Mouse (Mus musculus) inflammation-experienced regulatory T-cells, adult 6 months (primary cell): Measurements from ENCODE around the gene Defb46. TPM values are rescaled to one million over a fixed set of nuclear protein-coding genes. Genes with fewer than 3 reads are reported as not detected.

Experiments
- ATAC-seq: one replicate; pipeline ENCODE4 v1.8.0; 2017
- polyA plus RNA-seq, 3 experiments: library from polyadenylated mRNA; unstranded; fragments of 100-300 nt; shearing (Covaris generic); gene quantifications; one replicate each; pipeline ENCODE4 v1.2.1; 2017

Defb46 gene
- polyA plus RNA-seq = not detected

DNA sequence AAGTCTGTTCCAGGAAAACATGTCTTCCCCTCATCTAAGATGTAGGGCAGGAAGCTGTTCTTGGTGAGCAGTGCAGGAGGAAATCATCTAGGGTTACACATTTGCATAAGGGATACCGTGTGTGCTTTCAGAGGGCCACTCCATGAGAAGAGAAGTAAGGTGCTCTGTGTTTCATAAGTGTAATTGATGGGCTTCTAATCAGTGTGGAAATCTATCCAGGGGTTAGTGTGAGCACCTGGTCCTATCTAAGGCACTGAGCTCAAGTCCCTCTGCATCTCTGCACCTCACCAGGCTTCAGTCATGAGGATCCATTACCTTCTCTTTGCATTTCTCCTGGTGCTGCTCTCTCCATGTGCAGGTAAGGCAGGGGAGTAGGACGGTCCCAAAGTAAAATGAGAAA, at the start of gene Defb46:
Defb46 (plus strand) TSS at position 301 of the 400 bp plus-strand sequence.
- no peak for ATAC-seq

- ATAC-seq = peak; percentile 84
Measured at GRCm38 (mm10) chr8:19225161-19225560, 14.6 kb upstream of the Defb46 start, which contains the start of gene Defb6. Gene Defb6 (plus strand): TSS chr8:19225478.

DNA sequence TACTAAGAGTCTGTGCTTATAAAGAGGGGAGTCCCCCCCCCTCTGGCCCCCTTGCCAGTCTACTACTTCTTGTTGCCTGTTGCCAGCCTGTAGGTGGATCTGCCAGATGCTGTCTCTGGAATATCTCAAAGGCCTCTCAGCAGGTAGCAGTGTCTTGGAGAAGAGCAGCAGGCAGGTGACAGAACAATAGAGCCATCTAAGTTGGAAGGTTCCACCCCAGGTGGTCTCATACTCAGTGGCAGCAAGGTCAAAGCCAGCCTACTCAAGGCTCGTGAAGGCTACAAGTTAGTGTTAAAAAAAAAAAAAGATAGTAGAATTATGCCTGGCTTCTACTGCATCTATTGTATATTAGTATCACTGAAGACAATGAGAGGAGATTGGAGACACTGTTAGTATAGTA, 1.6 kb upstream of the Defb46 start:
- no peak for ATAC-seq

DNA sequence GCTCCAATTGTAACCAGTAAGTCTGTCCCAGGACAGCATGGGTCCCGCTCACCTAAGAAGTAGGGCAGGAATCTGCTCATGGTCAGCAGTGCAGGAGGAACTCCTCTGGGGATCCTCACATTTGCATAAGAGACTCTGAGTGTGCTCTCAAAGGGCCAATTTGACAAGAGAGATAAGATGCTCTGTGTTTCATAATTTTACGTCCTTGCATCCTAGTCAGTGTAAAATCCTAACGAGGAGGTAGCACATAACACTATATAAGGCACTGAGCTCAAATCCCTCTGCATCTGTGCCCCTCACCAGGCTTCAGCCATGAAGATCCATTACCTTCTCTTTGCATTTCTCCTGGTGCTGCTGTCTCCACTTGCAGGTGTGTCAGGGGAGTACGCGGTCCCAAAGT, 7.6 kb downstream of the Defb46 start, which contains the start of gene Defb5:
Defb5 (plus strand) TSS at position 301 of the 400 bp plus-strand sequence.
- ATAC-seq = no peak

DNA sequence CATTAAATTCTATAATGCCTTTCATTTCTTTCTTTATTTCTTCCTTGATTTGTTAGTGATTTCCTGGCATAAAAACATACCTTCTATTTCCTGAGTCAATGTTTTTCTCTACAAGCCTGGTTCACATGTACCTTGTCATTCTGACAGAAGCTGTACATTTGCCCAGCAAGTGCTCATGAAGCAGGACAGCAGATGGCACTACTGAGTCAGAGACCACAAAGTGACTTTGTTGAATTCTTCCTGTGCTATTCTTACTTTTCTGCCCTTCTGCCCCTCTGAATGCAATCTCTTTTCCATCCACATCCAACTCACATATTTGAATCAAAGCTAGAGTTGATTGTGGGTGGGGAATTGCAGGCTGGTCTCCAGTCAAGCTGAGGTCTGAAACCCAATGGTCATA, 18.4 kb downstream of the Defb46 start:
- ATAC-seq = no peak

GRCm38 (mm10) chr8:19259667-19260066, 20.0 kb downstream of the Defb46 start:
- no peak for ATAC-seq

Other genes with a start within 250 kb of the Defb46 start
- gene Defb37, start 248.9 kb upstream of the Defb46 start, polyA plus RNA-seq = not detected
- gene Defb38, start 213.3 kb upstream of the Defb46 start, polyA plus RNA-seq = not detected
- gene Defb39, start 175.1 kb upstream of the Defb46 start, polyA plus RNA-seq = not detected
- gene Defb12, start 125.1 kb upstream of the Defb46 start, polyA plus RNA-seq = not detected
- gene Defb34, start 116.2 kb upstream of the Defb46 start, polyA plus RNA-seq = not detected
- gene Gm45826, start 99.1 kb upstream of the Defb46 start, polyA plus RNA-seq = not detected
- not detected for gene Defb14, start 45.6 kb upstream of the Defb46 start, polyA plus RNA-seq
- not detected for gene Defb4, start 41.2 kb upstream of the Defb46 start, polyA plus RNA-seq
- not detected for gene Defb6, start 14.4 kb upstream of the Defb46 start, polyA plus RNA-seq
- not detected for gene Defb5, start 7.7 kb downstream of the Defb46 start, polyA plus RNA-seq
- not detected for gene Defb3, start 53.4 kb downstream of the Defb46 start, polyA plus RNA-seq
- not detected for gene Defb8, start 207.7 kb downstream of the Defb46 start, polyA plus RNA-seq